Mouse (Mus musculus): ENCODE results near the gene Cyren.

GRCm38 (mm10) chr6:34875966-34876834 is 1.7 kb downstream of the Cyren start:
- TF ChIP-seq CTCF (IDR thresholded peaks at IDR 0.05; ENCODE audit: low read depth, low read length) (no peak), POLR2A (IDR thresholded peaks at IDR 0.05; ENCODE audit: extremely low read depth, insufficient read depth, low read length) (no peak)

All from liver, adult 2 months (tissue).